Mouse (Mus musculus) hindbrain, embryonic 11.5 days (tissue): ENCODE results near the gene Sla2. TPM values are rescaled to one million over a fixed set of nuclear protein-coding genes. Genes with fewer than 3 reads are reported as not detected.
"Not testable (repeated sequence)": the region's sequence is repeated elsewhere in the genome, so short reads cannot be mapped to it uniquely, and the experiment has no call there.

ENCODE experiments used
- ATAC-seq: fragments of 200-750 bp; cut with Nextera tagmentation; 2 replicates; pipeline ENCODE4 v1.8.0; 2017; ENCODE audit warnings: mild to moderate bottlenecking, moderate TSS enrichment, moderate library complexity; ENCODE audit not compliant: low FRiP score
- DNase-seq: peaks from one replicate; pipeline ENCODE4 v3.0.0-alpha.2; 2015; ENCODE audit warnings: low spot score
- H3K27ac ChIP-seq: fragments of 300-500 bp; sonication (generic); 2 replicates; pipeline ENCODE4 v1.5.1; 2014; ENCODE audit warnings: mild to moderate bottlenecking, low read depth, low read length
- H3K27me3 ChIP-seq: fragments of 300-500 bp; sonication (generic); 2 replicates; pipeline ENCODE4 v1.6.1; 2014; ENCODE audit warnings: mild to moderate bottlenecking, low read length, moderate library complexity, mixed read lengths; ENCODE audit not compliant: control insufficient read depth, insufficient read depth
- H3K36me3 ChIP-seq: fragments of 300-500 bp; sonication (generic); 2 replicates; pipeline ENCODE4 v1.6.1; 2014; ENCODE audit warnings: mild to moderate bottlenecking, low read length, moderate library complexity, mixed read lengths; ENCODE audit not compliant: control insufficient read depth, insufficient read depth
- H3K4me1 ChIP-seq: fragments of 300-500 bp; sonication (generic); replicated peaks from 2 replicates; pipeline ENCODE4 v1.6.1; 2014; ENCODE audit warnings: low read length, mixed read lengths; ENCODE audit not compliant: control insufficient read depth, insufficient read depth
- H3K4me2 ChIP-seq: fragments of 300-500 bp; sonication (generic); replicated peaks from 2 replicates; pipeline ENCODE4 v1.6.1; 2014; ENCODE audit warnings: mild to moderate bottlenecking, low read depth, low read length
- H3K4me3 ChIP-seq: fragments of 300-500 bp; sonication (generic); 2 replicates; pipeline ENCODE4 v1.5.1; 2014; ENCODE audit warnings: low read depth, low read length
- H3K9ac ChIP-seq: fragments of 300-500 bp; sonication (generic); 2 replicates; pipeline ENCODE4 v1.6.1; 2014; ENCODE audit warnings: low read depth, low read length
- H3K9me3 ChIP-seq: fragments of 300-500 bp; sonication (generic); 2 replicates; pipeline ENCODE4 v1.6.1; 2016; ENCODE audit warnings: low read length; ENCODE audit not compliant: control insufficient read depth
- WGBS: fragments of 180-500 bp; shearing (Covaris S2); extraction: QIAGEN DNeasy Blood & Tissue Kit; methylation state at CpG from one replicate; pipeline ENCODE4 v1.1.7; 2014; 5-methylcytosine and 5-hydroxymethylcytosine counted together
- polyA plus RNA-seq: library from polyadenylated mRNA; unstranded; fragments of >200 nt; fragmentation: Nextera tagmentation; extraction: Ambion mirVana; gene quantifications from 2 replicates; pipeline ENCODE4 v1.2.1, GENCODE M21; 2014

The Sla2 gene
- polyA plus RNA-seq, 1 experiment from 2014 or later, result 0.59 TPM

DNA sequence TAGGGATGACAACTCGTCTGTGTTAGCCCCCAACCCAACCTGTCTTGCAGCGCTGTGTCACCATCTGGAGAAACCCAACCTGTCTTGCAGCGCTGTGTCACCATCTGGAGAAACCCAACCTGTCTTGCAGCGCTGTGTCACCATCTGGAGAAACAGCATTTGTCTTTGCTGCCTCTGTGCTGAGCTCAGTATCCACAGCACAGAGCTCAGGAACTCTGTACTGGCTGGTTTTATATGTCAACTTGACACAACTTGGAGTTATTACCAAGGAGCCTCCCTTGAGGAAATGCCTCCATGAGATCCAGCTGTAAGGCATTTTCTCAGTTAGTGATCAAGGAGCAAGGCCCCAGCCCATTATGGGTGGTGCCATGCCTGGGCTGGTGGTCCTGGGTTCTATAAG lies 38.1 kb upstream of the Sla2 start:
- not testable (repeated sequence) for H3K36me3 ChIP-seq, H3K27me3 ChIP-seq, ATAC-seq, DNase-seq, H3K27ac ChIP-seq, H3K9ac ChIP-seq, H3K4me3 ChIP-seq, H3K4me2 ChIP-seq, H3K9me3 ChIP-seq, H3K4me1 ChIP-seq
- WGBS, result 93% methylated on average over 4 of the region's 4 CpGs

DNA sequence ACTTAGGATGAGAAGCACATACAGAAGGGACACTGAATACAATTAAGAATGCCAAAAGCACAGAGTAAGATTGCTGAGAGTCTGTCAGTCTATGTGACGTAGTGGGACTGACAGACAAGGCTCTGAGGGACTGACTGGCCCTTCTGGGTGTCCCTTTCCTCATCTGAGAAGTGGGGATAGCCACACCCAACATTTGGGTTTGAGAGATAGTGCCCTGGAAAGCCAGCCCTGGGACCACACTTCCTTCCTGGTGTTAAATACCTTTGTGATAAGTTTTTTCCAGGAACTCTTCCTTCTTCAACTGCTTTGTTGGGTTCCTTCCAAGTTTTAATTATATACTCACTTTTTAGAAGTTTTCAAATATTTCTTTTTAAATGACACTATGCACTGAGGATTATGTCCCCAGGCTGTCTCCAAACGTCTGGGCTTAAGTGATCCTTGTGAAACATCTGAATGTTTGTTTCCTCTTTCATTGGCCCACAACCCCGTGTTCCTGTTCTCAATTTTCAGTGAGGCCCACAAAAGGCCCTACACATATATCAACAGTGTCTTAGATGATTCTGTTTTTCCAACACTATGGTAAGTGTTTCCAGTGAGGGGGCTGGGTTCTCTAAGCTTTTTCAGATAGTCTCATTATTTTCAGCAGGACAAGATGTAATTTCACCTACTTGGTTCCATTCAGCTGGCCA lies 37.4 kb upstream of the Sla2 start:
- no peak overlapping the region for H3K9ac ChIP-seq
- no peak overlapping the region for H3K4me2 ChIP-seq
- 72% methylated on average over 3 of the region's 3 CpGs for WGBS

DNA sequence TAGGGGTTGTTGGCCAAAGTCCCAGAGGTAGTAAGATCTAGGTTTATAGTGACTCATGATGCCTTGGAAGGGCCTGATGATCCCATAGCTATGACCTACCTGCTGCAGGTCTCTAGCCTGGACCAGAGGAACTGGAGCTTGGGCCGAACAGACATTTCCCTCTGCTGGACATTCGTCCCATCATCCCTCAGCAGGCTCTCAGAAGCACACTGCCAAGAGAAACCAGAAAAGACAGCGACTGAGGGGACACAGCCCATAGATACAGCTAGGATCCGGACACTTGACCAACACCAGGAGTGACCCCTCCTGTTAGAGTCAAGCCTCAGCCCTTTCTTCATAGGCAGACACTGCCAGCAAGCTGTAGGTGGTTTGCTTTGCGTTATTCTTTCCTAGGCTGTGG lies 36.1 kb upstream of the Sla2 start:
- H3K27ac ChIP-seq, result no peak overlapping the region
- no peak overlapping the region for H3K4me3 ChIP-seq
- no peak overlapping the region for H3K9ac ChIP-seq
- DNase-seq, result no peak
- no peak for ATAC-seq
- no peak overlapping the region for H3K4me2 ChIP-seq
- no peaks in the 10 kb centered on the region for H3K9me3 ChIP-seq
- H3K4me1 ChIP-seq, result no peaks in the 10 kb centered on the region
- no peaks in the 10 kb centered on the region for H3K36me3 ChIP-seq
- WGBS, result 84% methylated on average over 5 of the region's 5 CpGs
- no peaks in the 10 kb centered on the region for H3K27me3 ChIP-seq

More for the DNA sequence above, 37.4 kb upstream of the Sla2 start:
- H3K27me3 ChIP-seq, result no peaks in the 10 kb centered on the region
- H3K27ac ChIP-seq, result no peak overlapping the region
- H3K9me3 ChIP-seq, result no peaks in the 10 kb centered on the region
- ATAC-seq, result no peak
- no peak overlapping the region for H3K4me3 ChIP-seq
- no peaks in the 10 kb centered on the region for H3K36me3 ChIP-seq
- H3K4me1 ChIP-seq, result no peaks in the 10 kb centered on the region
- DNase-seq, result no peak

DNA sequence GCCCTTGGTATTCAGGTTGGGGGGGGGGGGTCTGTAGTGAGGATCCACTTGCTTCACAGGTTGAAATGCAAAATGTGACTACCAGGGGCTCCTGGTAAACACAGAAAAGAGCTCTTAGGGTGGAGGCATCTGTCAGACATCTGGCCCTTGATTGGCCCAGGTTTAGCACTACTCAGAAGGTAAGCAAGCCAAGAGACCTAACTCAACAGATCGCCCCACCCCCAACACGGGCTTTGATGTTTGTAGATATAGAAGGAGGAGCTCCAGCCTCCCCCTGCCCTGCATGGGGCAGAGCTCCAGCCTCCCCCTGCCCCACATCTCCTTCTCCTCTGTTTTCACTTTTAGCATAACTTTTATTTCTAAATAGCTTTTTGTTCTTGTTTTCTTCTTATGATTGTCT lies 32.8 kb upstream of the Sla2 start:
- no peak overlapping the region for H3K4me2 ChIP-seq
- 49% methylated on average over 2 of the region's 2 CpGs for WGBS
- no peak for ATAC-seq

DNA sequence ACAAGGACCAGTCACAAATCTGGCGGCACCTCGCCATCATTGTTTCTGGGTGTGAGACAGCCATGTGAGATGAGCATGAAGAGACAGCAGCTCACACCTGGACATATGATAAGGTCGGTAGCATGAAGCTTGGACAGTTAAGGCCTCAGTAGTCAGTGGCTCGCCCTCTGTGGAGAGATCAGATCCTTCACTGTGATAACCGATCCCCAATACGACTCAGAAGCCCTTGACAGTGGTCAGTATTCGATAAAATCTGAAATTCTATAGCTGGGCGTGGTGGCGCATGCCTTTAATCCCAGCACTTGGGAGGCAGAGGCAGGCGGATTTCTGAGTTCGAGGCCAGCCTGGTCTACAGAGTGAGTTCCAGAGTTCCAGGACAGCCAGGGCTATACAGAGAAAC lies 32.2 kb upstream of the Sla2 start:
- H3K9ac ChIP-seq, H3K9me3 ChIP-seq, H3K4me3 ChIP-seq, H3K27me3 ChIP-seq, H3K4me2 ChIP-seq, H3K27ac ChIP-seq, H3K36me3 ChIP-seq, ATAC-seq, DNase-seq, H3K4me1 ChIP-seq: not testable (repeated sequence)
- WGBS, result 88% methylated on average over 11 of the region's 11 CpGs

More for the DNA sequence above, 32.8 kb upstream of the Sla2 start:
- H3K27ac ChIP-seq, result no peak overlapping the region
- H3K4me1 ChIP-seq, result no peaks in the 10 kb centered on the region
- no peak overlapping the region for H3K9ac ChIP-seq
- no peaks in the 10 kb centered on the region for H3K36me3 ChIP-seq
- DNase-seq, result no peak
- H3K4me3 ChIP-seq, result no peak overlapping the region
- H3K9me3 ChIP-seq, result no peaks in the 10 kb centered on the region
- H3K27me3 ChIP-seq, result no peaks in the 10 kb centered on the region

DNA sequence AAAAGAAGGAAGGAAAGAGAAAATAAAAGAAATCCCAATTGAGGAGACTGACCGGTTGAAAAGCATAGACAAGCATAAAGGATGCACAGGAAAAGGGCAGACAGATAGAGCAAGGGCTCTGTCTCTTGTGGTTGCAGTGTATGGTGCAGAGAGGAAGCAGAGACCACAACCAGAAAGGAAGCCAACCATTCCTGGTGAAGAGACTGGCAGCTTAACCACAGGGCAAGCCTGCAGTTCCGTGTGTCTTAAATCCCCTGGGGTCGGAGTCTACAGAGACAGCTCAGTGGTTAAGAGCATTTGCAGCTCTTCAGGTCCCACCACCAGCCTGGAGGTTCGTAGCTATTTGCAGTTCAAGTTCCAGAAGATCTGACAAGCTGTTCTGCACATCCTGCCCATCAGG lies 31.6 kb upstream of the Sla2 start:
- Histone ChIP-seq H3K4me1 (no peaks in the 10 kb centered on the region), H3K4me2 (no peak overlapping the region), H3K9ac (no peak overlapping the region), H3K27me3 (no peaks in the 10 kb centered on the region), H3K4me3 (no peak overlapping the region), H3K9me3 (no peaks in the 10 kb centered on the region), H3K27ac (no peak overlapping the region), H3K36me3 (no peaks in the 10 kb centered on the region)
- ATAC-seq (no peak), DNase-seq (no peak)
- WGBS, result 70% methylated on average over 4 of the region's 4 CpGs

DNA sequence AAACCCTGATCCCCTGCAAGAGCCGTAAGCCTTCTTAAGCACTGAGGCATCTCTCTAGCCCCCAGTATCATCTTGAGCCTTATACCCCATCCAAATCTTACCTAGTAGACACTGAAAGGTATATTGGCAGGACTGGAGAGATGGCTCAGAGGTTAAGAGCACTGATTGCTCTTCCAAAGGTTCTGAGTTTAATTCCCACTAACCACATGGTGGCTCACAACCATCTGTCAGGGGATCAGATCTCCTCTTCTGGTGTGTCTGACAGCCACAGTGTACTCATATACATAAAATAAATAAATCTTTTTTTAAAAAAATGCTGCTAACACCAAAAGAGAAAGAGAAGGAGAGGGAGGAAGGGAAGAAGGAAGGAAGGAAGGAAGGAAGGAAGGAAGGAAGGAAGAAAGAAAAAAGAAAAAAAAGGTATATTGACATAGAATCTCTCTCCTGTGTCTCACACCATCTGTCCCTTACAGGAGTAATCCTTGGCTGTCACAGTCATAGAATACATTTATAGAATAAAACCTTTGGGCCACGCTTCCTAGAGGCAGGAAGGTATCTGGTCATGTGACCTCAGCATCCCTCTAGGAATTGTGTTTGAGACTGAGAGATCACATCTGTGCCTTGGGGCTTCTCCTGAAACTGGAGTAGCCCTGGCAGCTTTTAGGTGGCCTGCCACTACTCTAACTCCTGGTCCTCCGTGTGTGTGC lies 29.6 kb upstream of the Sla2 start:
- no peak overlapping the region for H3K4me2 ChIP-seq
- H3K4me3 ChIP-seq, result no peak overlapping the region
- no peaks in the 10 kb centered on the region for H3K9me3 ChIP-seq
- no peaks in the 10 kb centered on the region for H3K36me3 ChIP-seq
- ATAC-seq, result no peak
- H3K4me1 ChIP-seq, result no peaks in the 10 kb centered on the region
- no peak for DNase-seq
- H3K9ac ChIP-seq, result no peak overlapping the region
- 81% methylated on average over 3 of the region's 3 CpGs for WGBS
- H3K27me3 ChIP-seq, result no peaks in the 10 kb centered on the region
- no peak overlapping the region for H3K27ac ChIP-seq

DNA sequence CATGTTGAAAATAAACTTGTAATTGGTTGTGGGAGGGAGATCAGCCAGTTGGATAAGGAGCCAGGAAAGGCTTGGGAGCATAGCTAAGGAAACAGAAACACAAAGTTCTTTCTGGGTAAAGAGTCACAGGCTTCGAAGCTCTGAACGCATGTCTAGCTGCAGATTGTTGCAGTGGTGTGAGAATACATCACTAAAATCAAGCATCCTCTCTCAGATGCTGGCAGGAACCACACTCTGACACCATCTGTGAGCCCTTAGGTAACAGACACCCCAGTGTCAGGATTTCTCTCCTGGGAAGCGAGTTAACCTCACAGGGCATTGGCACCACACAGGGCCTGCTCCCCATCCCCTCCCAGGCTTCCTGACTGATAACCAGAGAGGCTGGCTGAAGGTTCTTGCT lies 28.6 kb upstream of the Sla2 start:
- H3K27me3 ChIP-seq, result no peaks in the 10 kb centered on the region
- no peak overlapping the region for H3K4me2 ChIP-seq
- H3K36me3 ChIP-seq, result no peaks in the 10 kb centered on the region
- H3K9me3 ChIP-seq, result no peaks in the 10 kb centered on the region
- no peak for DNase-seq
- no peak overlapping the region for H3K9ac ChIP-seq
- no peak overlapping the region for H3K4me3 ChIP-seq
- H3K4me1 ChIP-seq, result no peaks in the 10 kb centered on the region
- no peak overlapping the region for H3K27ac ChIP-seq
- no peak for ATAC-seq
- 79% methylated on average over 3 of the region's 3 CpGs for WGBS

DNA sequence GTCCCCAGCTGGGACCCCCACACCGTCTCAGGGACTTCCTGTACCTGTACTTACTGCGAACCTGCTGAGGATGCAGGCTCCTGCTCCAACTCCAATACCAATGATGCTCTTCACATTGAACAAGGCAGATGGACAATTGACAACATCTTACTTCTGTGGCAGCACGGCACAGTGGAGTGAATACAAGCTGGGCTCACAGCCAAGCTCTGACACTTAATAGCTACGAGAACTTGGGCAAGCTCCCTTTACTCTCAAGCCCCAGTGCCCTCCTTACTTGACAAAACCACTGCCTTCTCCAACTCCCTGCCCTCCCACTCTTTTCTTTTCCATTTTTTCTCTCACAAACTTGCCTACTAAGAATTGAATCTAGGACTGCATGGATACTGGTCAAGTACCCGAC lies 26.2 kb upstream of the Sla2 start:
- Histone ChIP-seq H3K9me3 (no peaks in the 10 kb centered on the region), H3K4me2 (no peak overlapping the region), H3K4me3 (no peak overlapping the region), H3K4me1 (no peaks in the 10 kb centered on the region), H3K9ac (no peak overlapping the region), H3K27ac (no peak overlapping the region), H3K36me3 (no peaks in the 10 kb centered on the region), H3K27me3 (no peaks in the 10 kb centered on the region)
- DNase-seq, result no peak
- ATAC-seq, result no peak
- 77% methylated on average over 5 of the region's 5 CpGs for WGBS
